Mouse (Mus musculus) brown adipose tissue, adult 24 weeks (tissue): ENCODE data around the gene Slain2. TPM values are rescaled to one million over a fixed set of nuclear protein-coding genes. Genes with fewer than 3 reads are reported as not detected.
"Not testable (repeated sequence)": the region's sequence is repeated elsewhere in the genome, so short reads cannot be mapped to it uniquely, and the experiment has no call there.

Experiments
- H3K27ac ChIP-seq: fragments of 200-500 bp; replicated peaks from 2 replicates; pipeline ENCODE4 v1.5.1; 2012; ENCODE audit warnings: low read depth, mild to moderate bottlenecking, low read length
- H3K4me1 ChIP-seq: fragments of 200-500 bp; 2 replicates; pipeline ENCODE4 v1.6.1; 2012; ENCODE audit warnings: low read length, mixed read lengths; ENCODE audit not compliant: control insufficient read depth, insufficient read depth, insufficient read length
- H3K4me3 ChIP-seq: fragments of 200-500 bp; 2 replicates; pipeline ENCODE4 v1.5.1; 2012; ENCODE audit warnings: low read depth, mild to moderate bottlenecking, low read length, moderate library complexity; ENCODE audit not compliant: insufficient read depth
- polyA plus RNA-seq: library from polyadenylated mRNA; stranded (reverse); fragments of >200 nt; gene quantifications from 2 replicates; pipeline ENCODE4 v1.2.4, GENCODE M21; 2012; ENCODE audit not compliant: missing spikeins, insufficient read depth, insufficient read length

The Slain2 gene
- polyA plus RNA-seq, 1 experiment: 64.1 TPM

DNA sequence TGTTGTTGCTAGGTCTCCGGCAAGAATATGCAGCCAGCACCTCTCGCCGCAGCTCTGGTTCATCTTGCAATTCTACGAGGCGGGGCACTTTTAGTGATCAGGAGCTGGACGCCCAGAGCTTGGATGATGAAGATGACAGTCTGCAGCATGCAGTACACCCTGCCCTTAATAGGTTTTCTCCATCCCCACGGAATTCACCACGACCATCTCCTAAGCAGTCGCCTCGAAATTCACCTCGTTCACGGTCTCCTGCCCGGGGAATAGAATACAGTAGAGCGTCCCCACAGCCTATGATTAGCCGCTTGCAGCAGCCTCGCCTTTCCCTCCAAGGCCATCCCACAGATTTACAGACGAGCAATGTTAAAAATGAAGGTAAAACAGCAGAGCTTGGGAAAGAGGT, 43.2 kb downstream of the Slain2 start:
- Histone ChIP-seq H3K27ac (no peak overlapping the region), H3K4me1 (no peaks in the 10 kb centered on the region)

DNA sequence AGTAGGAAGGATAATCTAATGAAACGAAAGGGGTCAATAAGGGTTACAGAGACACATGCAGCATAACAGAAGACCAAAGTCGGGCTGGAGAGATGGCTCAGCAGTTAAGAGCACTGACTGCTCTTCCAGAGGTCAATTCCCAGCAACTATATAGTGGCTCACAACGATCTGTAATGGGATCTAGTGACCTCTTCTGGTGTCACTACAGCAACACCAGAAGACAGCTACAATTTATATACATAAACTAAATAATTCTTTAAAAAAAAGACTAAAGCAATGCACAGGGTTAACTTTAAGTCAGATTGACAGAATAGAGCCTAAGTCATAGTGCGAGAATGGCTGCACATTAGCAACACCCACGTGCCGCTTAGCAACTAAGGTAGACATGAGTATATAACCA, 46.0 kb downstream of the Slain2 start:
- Histone ChIP-seq H3K4me3 (no peak overlapping the region), H3K4me1 (no peaks in the 10 kb centered on the region), H3K27ac (no peak overlapping the region)

More for the DNA sequence above, 43.2 kb downstream of the Slain2 start:
- H3K4me3 ChIP-seq: no peak overlapping the region

- no peaks in the 10 kb centered on the region for H3K4me1 ChIP-seq
- no peak overlapping the region for H3K27ac ChIP-seq
- H3K4me3 ChIP-seq: no peak overlapping the region
Measured at GRCm38 (mm10) chr5:72965706-72966105, 51.6 kb downstream of the Slain2 start.

- H3K4me1 ChIP-seq: no peaks in the 10 kb centered on the region
- no peak overlapping the region for H3K27ac ChIP-seq
- H3K4me3 ChIP-seq: no peak overlapping the region
Measured at GRCm38 (mm10) chr5:72972435-72972834, 58.3 kb downstream of the Slain2 start.

DNA sequence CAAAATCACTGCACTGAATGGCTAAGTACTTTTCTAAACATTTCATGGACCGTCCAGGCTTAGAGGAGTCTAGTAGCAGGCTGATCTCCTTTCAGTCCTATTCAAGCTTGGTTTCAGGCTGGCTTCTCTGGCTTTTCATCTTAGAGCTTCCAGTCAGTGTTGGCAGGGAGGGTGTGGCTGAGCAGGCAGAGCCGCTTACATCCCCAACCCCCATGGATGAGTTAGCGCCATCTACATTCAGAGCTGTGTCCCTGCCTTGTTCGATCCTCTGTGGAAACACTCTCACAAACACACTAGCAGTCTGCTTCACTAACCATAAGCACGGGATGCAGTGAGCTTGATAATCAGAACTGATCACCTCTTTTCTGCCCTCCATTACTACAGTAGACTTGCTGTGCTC, 58.8 kb downstream of the Slain2 start:
- H3K27ac ChIP-seq: no peak overlapping the region
- no peak overlapping the region for H3K4me3 ChIP-seq
- no peaks in the 10 kb centered on the region for H3K4me1 ChIP-seq

GRCm38 (mm10) chr5:72974602-72975001, 60.5 kb downstream of the Slain2 start, which contains the start of gene Gm10135:
Gene Gm10135 (minus strand): TSS chr5:72974702.
- Histone ChIP-seq H3K4me3 (no peak within 1 kb of the TSS), H3K27ac (no peak within 1 kb of the TSS), H3K4me1 (no peaks in the 10 kb centered on the region)

DNA sequence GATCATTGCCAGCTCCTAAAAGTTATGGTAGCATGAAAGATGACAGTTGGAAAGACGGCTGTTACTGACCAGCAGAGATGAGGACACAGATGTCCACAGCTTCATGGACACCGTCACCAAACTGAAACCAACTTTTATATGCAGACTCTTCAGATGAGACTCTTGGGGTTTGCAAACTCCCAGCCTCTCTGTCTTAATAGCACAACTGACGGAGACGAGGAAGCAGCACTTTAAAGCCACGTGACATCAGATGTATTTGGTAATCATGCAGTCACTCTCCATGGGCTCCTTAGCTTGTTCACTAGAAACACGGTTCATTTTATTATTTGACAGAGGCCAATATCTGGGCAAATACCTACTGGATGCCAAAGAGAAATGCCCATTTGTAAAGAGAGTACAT, 61.9 kb downstream of the Slain2 start:
- Histone ChIP-seq H3K4me3 (no peak overlapping the region), H3K27ac (no peak overlapping the region), H3K4me1 (no peaks in the 10 kb centered on the region)

DNA sequence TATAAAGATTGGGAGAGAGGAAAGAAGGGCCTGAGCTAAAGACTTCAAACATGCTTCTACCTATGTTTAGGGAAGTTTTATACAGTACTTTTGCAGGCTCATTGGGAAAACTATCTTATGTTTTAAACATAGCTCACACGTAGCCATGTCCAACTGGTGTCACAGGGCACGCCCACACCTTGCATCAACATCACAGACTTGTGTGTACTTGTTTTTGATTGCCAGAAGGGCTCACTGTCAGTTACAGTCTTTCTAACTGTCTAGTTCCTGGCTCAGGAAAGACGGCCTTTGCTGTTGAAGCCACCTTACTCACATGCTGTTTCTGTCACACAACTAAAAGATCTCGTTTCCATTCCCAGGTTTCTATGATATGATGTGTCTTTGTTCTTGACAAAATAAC, 62.4 kb downstream of the Slain2 start:
- Histone ChIP-seq H3K4me3 (no peak overlapping the region), H3K27ac (no peak overlapping the region), H3K4me1 (no peaks in the 10 kb centered on the region)

DNA sequence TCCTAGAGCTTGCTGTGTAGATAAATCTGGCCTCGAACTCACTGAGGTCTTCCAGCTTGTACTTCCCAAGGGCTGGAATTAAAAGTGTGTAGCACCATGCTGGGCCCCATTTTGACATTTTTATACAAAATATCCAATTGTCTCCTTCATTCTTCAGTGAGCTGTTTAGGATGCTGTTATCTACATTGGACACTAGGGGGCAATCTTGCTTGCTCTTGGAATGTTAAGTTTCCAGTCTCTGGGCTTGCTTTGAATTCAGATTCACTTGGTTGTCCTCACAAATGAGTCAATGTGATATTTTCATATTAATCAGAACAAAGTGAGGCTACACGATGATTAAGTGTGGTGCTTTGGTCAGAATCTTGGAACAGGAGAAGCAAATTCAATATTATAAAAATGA, 70.0 kb downstream of the Slain2 start:
- no peaks in the 10 kb centered on the region for H3K4me1 ChIP-seq
- no peak overlapping the region for H3K27ac ChIP-seq
- H3K4me3 ChIP-seq: no peak overlapping the region

- Histone ChIP-seq H3K4me1 (no peaks in the 10 kb centered on the region), H3K4me3 (no peak overlapping the region)
Measured at GRCm38 (mm10) chr5:72987786-72988185, 73.7 kb downstream of the Slain2 start.

GRCm38 (mm10) chr5:72989756-72990155, 75.7 kb downstream of the Slain2 start:
- Histone ChIP-seq H3K4me3 (no peak overlapping the region), H3K27ac (no peak overlapping the region), H3K4me1 (no peaks in the 10 kb centered on the region)

More at GRCm38 (mm10) chr5:72987786-72988185, 73.7 kb downstream of the Slain2 start:
- H3K27ac ChIP-seq: no peak overlapping the region

DNA sequence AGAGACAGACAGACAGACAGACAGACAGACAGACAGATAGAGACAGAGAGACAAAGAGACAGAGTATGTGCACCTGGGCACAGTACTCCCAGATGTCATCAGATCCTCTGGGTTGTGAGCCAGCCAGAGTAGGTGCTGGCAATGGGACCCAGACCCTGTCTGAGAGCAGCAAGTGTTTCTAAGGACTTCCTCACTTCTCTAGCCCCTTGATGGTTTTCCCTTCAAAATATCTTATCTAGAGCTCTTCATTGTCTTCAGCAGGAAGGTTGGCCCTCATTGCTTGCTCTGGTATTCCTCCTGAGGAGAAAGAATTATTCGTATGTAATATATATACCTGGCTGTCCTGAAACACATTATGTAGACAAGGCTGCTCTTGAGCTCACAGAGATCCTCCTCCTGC, 78.4 kb downstream of the Slain2 start:
- no peaks in the 10 kb centered on the region for H3K4me1 ChIP-seq
- H3K4me3 ChIP-seq: no peak overlapping the region
- H3K27ac ChIP-seq: no peak overlapping the region

DNA sequence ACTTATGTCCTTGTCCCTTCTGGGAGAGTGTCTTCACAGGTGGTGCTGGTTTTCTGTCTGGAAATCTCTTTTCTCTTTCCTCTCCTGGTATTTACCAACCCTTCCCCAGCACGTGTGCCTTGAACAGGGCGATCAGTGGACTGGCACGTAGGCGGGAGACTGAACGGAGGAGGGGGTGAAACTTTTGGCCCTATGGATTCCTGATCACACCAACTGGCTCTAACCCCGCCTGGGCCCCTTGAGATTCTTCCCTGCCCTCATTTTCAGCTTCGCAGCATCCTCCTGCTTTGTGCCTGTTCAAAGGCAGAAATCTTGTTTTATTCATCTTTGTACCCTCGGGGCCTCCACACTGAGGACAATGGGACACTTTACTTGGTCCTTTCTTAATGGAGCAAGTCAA, 80.3 kb downstream of the Slain2 start:
- no peak overlapping the region for H3K4me3 ChIP-seq
- no peak overlapping the region for H3K27ac ChIP-seq
- no peaks in the 10 kb centered on the region for H3K4me1 ChIP-seq

- no peaks in the 10 kb centered on the region for H3K4me1 ChIP-seq
- no peak overlapping the region for H3K4me3 ChIP-seq
- H3K27ac ChIP-seq: no peak overlapping the region
Measured at GRCm38 (mm10) chr5:72994928-72995327, 80.8 kb downstream of the Slain2 start.

- no peaks in the 10 kb centered on the region for H3K4me1 ChIP-seq
- no peak overlapping the region for H3K4me3 ChIP-seq
- no peak overlapping the region for H3K27ac ChIP-seq
Measured at GRCm38 (mm10) chr5:72995379-72995778, 81.3 kb downstream of the Slain2 start.

GRCm38 (mm10) chr5:72998546-72998945, 84.4 kb downstream of the Slain2 start:
- H3K27ac ChIP-seq, H3K4me3 ChIP-seq, H3K4me1 ChIP-seq: not testable (repeated sequence)

- no peak overlapping the region for H3K4me3 ChIP-seq
- peaks cover 4% of the 10 kb centered on the region for H3K4me1 ChIP-seq
- H3K27ac ChIP-seq: no peak overlapping the region
Measured at GRCm38 (mm10) chr5:73004046-73004445, 89.9 kb downstream of the Slain2 start.
